Mouse (Mus musculus) CH12.LX (cell line): Measurements from ENCODE around the gene Trim17. TPM values are rescaled to one million over a fixed set of nuclear protein-coding genes. Genes with fewer than 3 reads are reported as not detected.

Source experiments
- DNase-seq: peaks from one replicate; pipeline ENCODE4 v3.0.0-alpha.2; 2013; ENCODE audit errors: extremely low read depth
- H3K27ac ChIP-seq: 2 replicates; pipeline ENCODE4 v1.5.1; 2012; ENCODE audit warnings: low read depth, mild to moderate bottlenecking, control low read depth, moderate library complexity; ENCODE audit not compliant: insufficient read depth
- H3K27me3 ChIP-seq: replicated peaks from 2 replicates; pipeline ENCODE3; 2012; ENCODE audit warnings: inconsistent platforms
- H3K36me3 ChIP-seq, 2 experiments: replicated peaks in 1 of 2; 2 replicates each; pipeline versions ENCODE3 to v1.6.1; 2012; ENCODE audit warnings: inconsistent platforms in 1 of 2, low read length in 1 of 2, mild to moderate bottlenecking in 1 of 2, mixed read lengths in 1 of 2, moderate library complexity in 1 of 2; ENCODE audit not compliant: control insufficient read depth in 1 of 2, insufficient read depth in 1 of 2
- H3K4me1 ChIP-seq, 2 experiments: 2 replicates each; pipeline ENCODE4 v1.6.1; 2012; ENCODE audit warnings: inconsistent platforms in 1 of 2, moderate library complexity in 1 of 2; ENCODE audit not compliant: insufficient read depth in 2 of 2, control insufficient read depth in 1 of 2
- H3K4me2 ChIP-seq: 2 replicates; pipeline ENCODE4 v1.6.1; 2012; ENCODE audit warnings: low read depth, mild to moderate bottlenecking, control low read depth; ENCODE audit not compliant: poor library complexity, insufficient read depth, severe bottlenecking
- H3K4me3 ChIP-seq, 3 experiments: fragments of 150-350 bp in 1 of 3; sonication (generic) in 1 of 3; replicated peaks in 1 of 3; 2 replicates each; pipeline versions ENCODE3 to v1.5.1; 2011 to 2012; ENCODE audit warnings: low read depth in 2 of 3, low read length in 2 of 3, mild to moderate bottlenecking in 2 of 3, moderate library complexity in 2 of 3, control low read depth in 1 of 3, improper control_type of control experiment in 1 of 3, inconsistent platforms in 1 of 3, mixed read lengths in 1 of 3; ENCODE audit not compliant: poor library complexity in 1 of 3
- H3K79me2 ChIP-seq: replicated peaks from 2 replicates; pipeline ENCODE4 v1.6.1; 2012; ENCODE audit warnings: mild to moderate bottlenecking, moderate library complexity; ENCODE audit not compliant: control insufficient read depth, poor library complexity, insufficient read depth, severe bottlenecking; ENCODE audit errors: extremely low read depth
- H3K9ac ChIP-seq: 2 replicates; pipeline ENCODE4 v1.6.1; 2012; ENCODE audit warnings: low read depth, mild to moderate bottlenecking, control low read depth, moderate library complexity; ENCODE audit not compliant: insufficient read depth
- H3K9me3 ChIP-seq: replicated peaks from 2 replicates; pipeline ENCODE3; 2012; ENCODE audit warnings: low read length, inconsistent platforms, mixed read lengths
- BHLHE40 ChIP-seq: IDR thresholded peaks from 2 replicates; pipeline ENCODE4 v1.6.1; 2011; ENCODE audit warnings: mild to moderate bottlenecking, low read depth, low read length, improper control_type of control experiment
- CHD1 ChIP-seq: IDR thresholded peaks from 2 replicates; pipeline ENCODE4 v1.6.1; 2012; ENCODE audit warnings: low read depth, low read length, improper control_type of control experiment, inconsistent platforms
- CHD2 ChIP-seq: IDR thresholded peaks from 2 replicates; pipeline ENCODE4 v1.6.1; 2011; ENCODE audit warnings: low read length, improper control_type of control experiment
- CTCF ChIP-seq, 2 experiments: IDR thresholded peaks in 1 of 2; conservative IDR thresholded peaks in 1 of 2; 2 replicates each; pipeline ENCODE4 v1.5.1; 2011 to 2012; ENCODE audit warnings: low read depth in 2 of 2, low read length in 2 of 2, improper control_type of control experiment in 1 of 2, inconsistent platforms in 1 of 2, mild to moderate bottlenecking in 1 of 2, moderate library complexity in 1 of 2
- E2F4 ChIP-seq: IDR thresholded peaks from 2 replicates; pipeline ENCODE4 v1.6.1; 2011; ENCODE audit warnings: low read depth, low read length, improper control_type of control experiment; ENCODE audit not compliant: insufficient replicate concordance
- ELF1 ChIP-seq: IDR thresholded peaks from 2 replicates; pipeline ENCODE4 v1.6.1; 2014; ENCODE audit warnings: low read depth, mild to moderate bottlenecking, inconsistent platforms, low read length, improper control_type of control experiment
- EP300 ChIP-seq: IDR thresholded peaks from 2 replicates; pipeline ENCODE4 v1.6.1; 2011; ENCODE audit warnings: low read length, improper control_type of control experiment
- ETS1 ChIP-seq: conservative IDR thresholded peaks from 2 replicates; pipeline ENCODE4 v1.6.1; 2012; ENCODE audit warnings: low read depth, mild to moderate bottlenecking, inconsistent platforms, low read length, improper control_type of control experiment, moderate library complexity
- GABPA ChIP-seq: IDR thresholded peaks from 2 replicates; pipeline ENCODE4 v1.6.1; 2012; ENCODE audit warnings: low read depth, low read length, improper control_type of control experiment, inconsistent platforms; ENCODE audit not compliant: insufficient replicate concordance
- HCFC1 ChIP-seq: IDR thresholded peaks from 2 replicates; pipeline ENCODE4 v1.6.1; 2012; ENCODE audit warnings: low read depth, mild to moderate bottlenecking, inconsistent platforms, low read length, improper control_type of control experiment
- IRF4 ChIP-seq: IDR thresholded peaks from 2 replicates; pipeline ENCODE4 v1.6.1; 2014; ENCODE audit warnings: low read depth, mild to moderate bottlenecking, inconsistent platforms, low read length, improper control_type of control experiment
- JUN ChIP-seq: IDR thresholded peaks from 2 replicates; pipeline ENCODE4 v1.6.1; 2011; ENCODE audit warnings: low read depth, mild to moderate bottlenecking, low read length, improper control_type of control experiment, moderate library complexity; ENCODE audit not compliant: insufficient read depth
- JUND ChIP-seq: conservative IDR thresholded peaks from 2 replicates; pipeline ENCODE4 v1.6.1; 2011; ENCODE audit warnings: low read depth, low read length, improper control_type of control experiment
- KAT2A ChIP-seq: IDR thresholded peaks from 2 replicates; pipeline ENCODE4 v1.6.1; 2012; ENCODE audit warnings: low read length, improper control_type of control experiment, inconsistent platforms; ENCODE audit not compliant: insufficient replicate concordance
- MAFK ChIP-seq: IDR thresholded peaks from 2 replicates; pipeline ENCODE4 v1.6.1; 2011; ENCODE audit warnings: low read length, improper control_type of control experiment; ENCODE audit not compliant: insufficient replicate concordance
- MAX ChIP-seq: IDR thresholded peaks from 2 replicates; pipeline ENCODE4 v1.6.1; 2011; ENCODE audit warnings: low read length, improper control_type of control experiment
- MAZ ChIP-seq: IDR thresholded peaks from 2 replicates; pipeline ENCODE4 v1.6.1; 2012; ENCODE audit warnings: low read depth, mild to moderate bottlenecking, inconsistent platforms, low read length, improper control_type of control experiment, moderate library complexity
- MEF2A ChIP-seq: IDR thresholded peaks from 2 replicates; pipeline ENCODE4 v1.6.1; 2014; ENCODE audit warnings: low read depth, mild to moderate bottlenecking, inconsistent platforms, low read length, improper control_type of control experiment, borderline replicate concordance
- MXI1 ChIP-seq: IDR thresholded peaks from 2 replicates; pipeline ENCODE4 v1.6.1; 2011; ENCODE audit warnings: mild to moderate bottlenecking, low read depth, low read length, improper control_type of control experiment
- MYC ChIP-seq: IDR thresholded peaks from 2 replicates; pipeline ENCODE4 v1.6.1; 2011; ENCODE audit warnings: low read depth, mild to moderate bottlenecking, improper control_type of control experiment, low read length
- NELFE ChIP-seq: IDR thresholded peaks from 2 replicates; pipeline ENCODE4 v1.6.1; 2011; ENCODE audit warnings: low read depth, low read length, improper control_type of control experiment
- NRF1 ChIP-seq: IDR thresholded peaks from 2 replicates; pipeline ENCODE4 v1.6.1; 2014; ENCODE audit warnings: low read depth, mild to moderate bottlenecking, inconsistent platforms, low read length, improper control_type of control experiment, moderate library complexity
- PAX5 ChIP-seq: IDR thresholded peaks from 2 replicates; pipeline ENCODE4 v1.6.1; 2012; ENCODE audit warnings: low read length, inconsistent platforms, mixed read lengths
- POLR2A ChIP-seq: IDR thresholded peaks from 2 replicates; pipeline ENCODE4 v1.6.1; 2011; ENCODE audit warnings: low read depth, mild to moderate bottlenecking, improper control_type of control experiment, low read length
- POLR2AphosphoS2 ChIP-seq: IDR thresholded peaks from 2 replicates; pipeline ENCODE4 v1.6.1; 2011; ENCODE audit warnings: low read depth, low read length, improper control_type of control experiment
- RAD21 ChIP-seq: IDR thresholded peaks from 2 replicates; pipeline ENCODE4 v1.6.1; 2011; ENCODE audit warnings: low read depth, mild to moderate bottlenecking, low read length, improper control_type of control experiment, moderate library complexity
- RCOR1 ChIP-seq: conservative IDR thresholded peaks from 2 replicates; pipeline ENCODE4 v1.6.1; 2012; ENCODE audit warnings: low read depth, mild to moderate bottlenecking, inconsistent platforms, low read length, improper control_type of control experiment
- SIN3A ChIP-seq: IDR thresholded peaks from 2 replicates; pipeline ENCODE4 v1.6.1; 2012; ENCODE audit warnings: low read length, improper control_type of control experiment, inconsistent platforms
- SMC3 ChIP-seq: IDR thresholded peaks from 2 replicates; pipeline ENCODE4 v1.6.1; 2011; ENCODE audit warnings: low read depth, low read length, improper control_type of control experiment
- TBP ChIP-seq: conservative IDR thresholded peaks from 2 replicates; pipeline ENCODE4 v1.6.1; 2011; ENCODE audit warnings: low read depth, low read length, improper control_type of control experiment
- TCF12 ChIP-seq: IDR thresholded peaks from 2 replicates; pipeline ENCODE4 v1.6.1; 2014; ENCODE audit warnings: low read depth, mild to moderate bottlenecking, inconsistent platforms, low read length, improper control_type of control experiment
- UBTF ChIP-seq: IDR thresholded peaks from 2 replicates; pipeline ENCODE4 v1.6.1; 2012; ENCODE audit warnings: low read depth, mild to moderate bottlenecking, inconsistent platforms, low read length, improper control_type of control experiment, moderate library complexity
- USF1 ChIP-seq: IDR thresholded peaks from 2 replicates; pipeline ENCODE4 v1.6.1; 2014; ENCODE audit warnings: low read depth, mild to moderate bottlenecking, inconsistent platforms, low read length, improper control_type of control experiment
- USF2 ChIP-seq: conservative IDR thresholded peaks from 2 replicates; pipeline ENCODE4 v1.6.1; 2011; ENCODE audit warnings: low read depth, low read length, improper control_type of control experiment
- ZC3H11A ChIP-seq: IDR thresholded peaks from 2 replicates; pipeline ENCODE4 v1.6.1; 2012; ENCODE audit warnings: low read depth, mild to moderate bottlenecking, inconsistent platforms, low read length, improper control_type of control experiment
- ZKSCAN1 ChIP-seq: IDR thresholded peaks from 2 replicates; pipeline ENCODE4 v1.6.1; 2012; ENCODE audit warnings: low read depth, inconsistent platforms, low read length, improper control_type of control experiment, borderline replicate concordance
- ZMIZ1 ChIP-seq: IDR thresholded peaks from 2 replicates; pipeline ENCODE4 v1.6.1; 2012; ENCODE audit warnings: low read depth, mild to moderate bottlenecking, inconsistent platforms, low read length, improper control_type of control experiment
- ZNF384 ChIP-seq: IDR thresholded peaks from 2 replicates; pipeline ENCODE4 v1.6.1; 2012; ENCODE audit warnings: low read depth, low read length, improper control_type of control experiment, inconsistent platforms
- dilution Hi-C: fragments of 300-500 bp; cut with MboI; formaldehyde crosslinking; loops from 2 replicates; pipeline ENCODE4 v1.14.3; 2020; ENCODE audit warnings: low sequenced_read_pairs; ENCODE audit not compliant: extremely low pct_unique_long_range_greater_than_20kb, extremely low pct_ligation_motif_present
- in situ Hi-C: fragments of 300-500 bp; cut with MboI; formaldehyde crosslinking; loops from 3 replicates; pipeline ENCODE4 v1.14.3; 2019; ENCODE audit warnings: low sequenced_read_pairs, low pct_ligation_motif_present, low pct_unique_long_range_greater_than_20kb, mixed read lengths
- polyA plus RNA-seq: library from polyadenylated mRNA; unstranded; fragments of >175 nt; gene quantifications from 2 replicates; pipeline ENCODE4 v1.2.1, GENCODE M21; 2012; ENCODE audit warnings: low read depth; ENCODE audit not compliant: insufficient read length
- total RNA-seq, 2 experiments: library from RNA; depleted of rRNA; stranded (reverse); fragments of 300-350 nt in 1 of 2; fragments of >200 nt in 1 of 2; gene quantifications; 2 replicates each; pipeline ENCODE4 v1.2.3; 2012 to 2014

Gene Trim17
- total and polyA plus RNA-seq, 3 experiments: 0.47 to 0.49 TPM; not detected in 1

- Histone ChIP-seq H3K27me3 (no peaks in the 10 kb centered on the region), H3K4me2 (peak overlapping the region; percentile 95), H3K9ac (peak overlapping the region; percentile 24), H3K4me1 (peaks cover 13 to 41% of the 10 kb centered on the region in 2 experiments), H3K4me3 (peak overlapping the region in 1 of 3 experiments; percentile 47), H3K79me2 (peaks cover 2% of the 10 kb centered on the region; the same call in 1 of the 2 replicates), H3K27ac (no peak overlapping the region), H3K9me3 (peaks cover 7% of the 10 kb centered on the region), H3K36me3 (peaks cover 2 to 20% of the 10 kb centered on the region in 2 experiments)
- peak; percentile 62 for DNase-seq
- dilution Hi-C loops (no loop called here), in situ Hi-C loops (loop anchor here (5.0 kb wide), 1 partner anchor 37 kb away; no protein-coding TSS in a partner anchor)
- peak; percentile 48; the same call in 1 of the 2 replicates for TF ChIP-seq MYC
- peak; percentile 83; the same call in 1 of the 2 replicates for TF ChIP-seq SIN3A
- TF ChIP-seq HCFC1: peak; percentile 25; the same call in 1 of the 2 replicates
- no peak for TF ChIP-seq GABPA
- TF ChIP-seq IRF4: peak; percentile 96
- TF ChIP-seq ZNF384: peak; percentile 26
- no peak for TF ChIP-seq USF1
- TF ChIP-seq TBP: no peak
- peak; percentile 28; the same call in 1 of the 2 replicates for TF ChIP-seq TCF12
- TF ChIP-seq POLR2AphosphoS2: no peak
- TF ChIP-seq E2F4: no peak
- no peak for TF ChIP-seq UBTF
- no peak for TF ChIP-seq ELF1
- no peak for TF ChIP-seq PAX5
- no peak for TF ChIP-seq MXI1
- peak; percentile 28; the same call in 1 of the 2 replicates for TF ChIP-seq CHD1
- TF ChIP-seq JUN: peak; percentile 52; the same call in 1 of the 2 replicates
- TF ChIP-seq SMC3: no peak
- TF ChIP-seq USF2: no peak
- TF ChIP-seq NRF1: no peak
- peak; percentile 98 for TF ChIP-seq EP300
- TF ChIP-seq ZC3H11A: no peak
- no peak for TF ChIP-seq RAD21
- no peak for TF ChIP-seq NELFE
- TF ChIP-seq BHLHE40: peak; percentile 79
- peak; percentile 64 for TF ChIP-seq JUND
- no peak for TF ChIP-seq CTCF (conservative IDR thresholded peaks at IDR 0.05 in 1 of 2, IDR thresholded peaks at IDR 0.05 in 1 of 2; ENCODE audit: low read depth in 2 of 2, low read length in 2 of 2)
- no peak for TF ChIP-seq KAT2A
- peak; percentile 63; the same call in 1 of the 2 replicates for TF ChIP-seq MAX
- no peak for TF ChIP-seq ZKSCAN1
- no peak for TF ChIP-seq MAZ
- TF ChIP-seq MEF2A: peak; percentile 69; the same call in 1 of the 2 replicates
- peak; percentile 58 for TF ChIP-seq CHD2
- no peak for TF ChIP-seq ZMIZ1
- peak; percentile 51; the same call in 1 of the 2 replicates for TF ChIP-seq MAFK
- TF ChIP-seq POLR2A: no peak
- TF ChIP-seq RCOR1: peak; percentile 84
- TF ChIP-seq ETS1: peak; percentile 82
Observed at GRCm38 (mm10) chr11:58959186-58959825, 4.8 kb downstream of the Trim17 start.
